Mouse (Mus musculus): ENCODE measurements around the gene Lrrc59. TPM values are rescaled to one million over a fixed set of nuclear protein-coding genes. Genes with fewer than 3 reads are reported as not detected.

The Lrrc59 gene
- total and polyA plus RNA-seq, 2 experiments from 2014 or later: 127 to 145 TPM

DNA sequence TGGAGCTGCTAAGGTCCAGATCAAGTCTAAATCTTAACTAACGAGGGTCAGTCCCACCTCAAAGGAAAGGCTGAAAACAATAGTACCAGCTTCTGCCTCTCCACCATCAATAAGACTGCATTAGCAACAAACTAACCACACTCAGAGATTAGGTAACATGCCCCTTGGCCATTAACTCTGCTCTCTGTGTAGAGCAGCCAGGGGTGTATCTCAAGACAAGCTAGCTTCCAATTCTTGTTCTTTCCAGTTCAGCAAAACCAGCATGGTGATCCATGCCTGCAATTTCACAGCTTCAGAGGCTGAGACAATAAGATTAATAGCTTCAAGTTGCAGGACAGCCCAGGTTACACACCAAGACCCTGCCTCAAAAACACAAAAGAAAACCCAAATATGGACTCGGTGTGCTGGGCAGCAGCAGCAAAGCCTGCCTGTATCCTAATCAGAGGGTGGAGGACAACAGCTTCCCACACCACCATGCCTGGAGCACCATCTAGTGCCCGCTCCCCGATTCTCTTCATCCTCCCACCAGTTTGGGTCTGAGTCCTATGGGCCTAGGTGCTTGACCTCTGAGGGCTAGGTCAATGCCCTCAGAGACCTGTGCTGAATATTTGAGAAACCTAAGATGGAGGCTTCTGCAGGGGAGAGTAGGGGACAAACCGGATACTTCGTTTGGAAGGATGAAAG, 31.0 kb upstream of the Lrrc59 start:
- Histone ChIP-seq H3K4me3 (ENCODE audit: low read depth, low read length) (no peak overlapping the region), H3K36me3 (ENCODE audit: insufficient read depth) (no peaks in the 10 kb centered on the region), H3K9me3 (ENCODE audit: low read length) (no peaks in the 10 kb centered on the region), H3K27me3 (ENCODE audit: insufficient read depth, low read length) (no peaks in the 10 kb centered on the region), H3K4me2 (ENCODE audit: low read depth) (no peak overlapping the region), H3K9ac (no peak overlapping the region), H3K27ac (ENCODE audit: low read depth, low read length) (no peak overlapping the region), H3K4me1 (ENCODE audit: insufficient read depth) (no peaks in the 10 kb centered on the region)
- 74% methylated on average over 6 of the region's 6 CpGs for WGBS
- TF ChIP-seq CTCF (IDR thresholded peaks at IDR 0.05; ENCODE audit: low read depth): peak; percentile 13; the same call in 1 of the 2 replicates
- ATAC-seq: no peak
- no peak for DNase-seq

- H3K4me2 ChIP-seq (ENCODE audit: low read depth): no peak overlapping the region
- H3K27me3 ChIP-seq (ENCODE audit: insufficient read depth, low read length): no peaks in the 10 kb centered on the region
- H3K9me3 ChIP-seq (ENCODE audit: low read length): no peaks in the 10 kb centered on the region
- 91% methylated on average over 7 of the region's 7 CpGs for WGBS
- DNase-seq: no peak
- no peak for ATAC-seq
- no peak overlapping the region for H3K9ac ChIP-seq
- H3K27ac ChIP-seq (ENCODE audit: low read depth, low read length): no peak overlapping the region
- no peak overlapping the region for H3K4me3 ChIP-seq (ENCODE audit: low read depth, low read length)
- no peaks in the 10 kb centered on the region for H3K4me1 ChIP-seq (ENCODE audit: insufficient read depth)
- TF ChIP-seq CTCF (IDR thresholded peaks at IDR 0.05; ENCODE audit: low read depth): no peak
- no peaks in the 10 kb centered on the region for H3K36me3 ChIP-seq (ENCODE audit: insufficient read depth)
Measured at GRCm38 (mm10) chr11:94600447-94600846, 29.1 kb upstream of the Lrrc59 start.

DNA sequence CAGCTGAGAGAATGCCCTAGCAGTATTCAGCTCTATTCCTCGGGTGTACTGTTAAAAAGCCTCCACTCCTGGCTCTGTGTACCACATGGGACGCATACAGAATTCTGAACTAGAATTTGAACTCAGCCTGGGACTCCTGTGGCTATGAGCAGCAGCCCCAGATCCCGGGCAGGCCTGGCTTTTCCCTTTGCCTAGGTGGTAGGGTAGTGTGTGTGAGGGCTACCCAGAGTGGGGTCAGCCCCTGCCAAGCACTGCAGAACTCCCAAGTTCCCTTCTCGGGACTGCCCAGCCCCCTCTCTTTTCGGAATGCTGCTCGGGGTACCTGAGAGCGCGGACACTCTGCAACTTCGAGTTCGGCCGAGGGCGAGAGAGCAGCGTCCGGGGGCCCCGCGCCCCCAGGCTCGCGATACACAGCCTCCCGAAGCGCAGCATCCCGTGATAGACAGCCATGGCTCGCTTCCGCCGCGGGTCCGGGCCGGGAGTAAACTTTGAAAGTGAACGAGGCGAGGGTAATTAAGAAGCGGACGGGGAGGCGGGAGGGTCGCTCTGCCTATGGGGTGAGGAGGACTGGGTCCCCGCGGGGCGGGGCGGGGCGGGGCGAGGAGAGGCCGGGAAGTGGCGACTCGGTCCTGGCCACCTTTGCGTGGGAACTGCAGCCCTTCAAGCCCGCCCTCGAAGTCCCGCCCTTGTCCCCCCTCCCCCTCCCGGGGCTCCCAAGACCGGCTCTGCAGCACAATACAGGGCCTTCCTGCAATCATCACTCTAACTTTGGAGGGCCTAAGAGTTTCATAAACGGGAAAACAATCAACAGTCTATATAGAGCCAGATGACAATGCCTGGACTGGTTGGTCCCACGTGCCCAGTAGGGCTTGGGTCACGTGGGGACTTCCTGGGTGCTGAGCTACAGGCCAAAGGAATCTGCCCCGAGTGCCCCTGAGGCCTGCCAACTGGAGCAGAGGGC, 28.0 kb upstream of the Lrrc59 start, which contains the start of gene Acsf2:
TSS of gene Acsf2 (minus strand) at position 551 of the 961 bp plus-strand sequence.
- Histone ChIP-seq H3K36me3 (ENCODE audit: insufficient read depth) (no peaks in the 10 kb centered on the region), H3K9ac (peak within 1 kb of the TSS; percentile 31; the same call in 1 of the 2 replicates), H3K9me3 (ENCODE audit: low read length) (no peaks in the 10 kb centered on the region), H3K4me2 (ENCODE audit: low read depth) (peak within 1 kb of the TSS; percentile 71), H3K4me1 (ENCODE audit: insufficient read depth) (no peaks in the 10 kb centered on the region), H3K27ac (ENCODE audit: low read depth, low read length) (no peak within 1 kb of the TSS), H3K27me3 (ENCODE audit: insufficient read depth, low read length) (no peaks in the 10 kb centered on the region), H3K4me3 (ENCODE audit: low read depth, low read length) (peak within 1 kb of the TSS; percentile 32)
- peak; percentile 76 for ATAC-seq
- peak; percentile 24 for DNase-seq
- TF ChIP-seq CTCF (IDR thresholded peaks at IDR 0.05; ENCODE audit: low read depth): no peak
- 2% methylated on average over 51 of the region's 52 CpGs for WGBS

DNA sequence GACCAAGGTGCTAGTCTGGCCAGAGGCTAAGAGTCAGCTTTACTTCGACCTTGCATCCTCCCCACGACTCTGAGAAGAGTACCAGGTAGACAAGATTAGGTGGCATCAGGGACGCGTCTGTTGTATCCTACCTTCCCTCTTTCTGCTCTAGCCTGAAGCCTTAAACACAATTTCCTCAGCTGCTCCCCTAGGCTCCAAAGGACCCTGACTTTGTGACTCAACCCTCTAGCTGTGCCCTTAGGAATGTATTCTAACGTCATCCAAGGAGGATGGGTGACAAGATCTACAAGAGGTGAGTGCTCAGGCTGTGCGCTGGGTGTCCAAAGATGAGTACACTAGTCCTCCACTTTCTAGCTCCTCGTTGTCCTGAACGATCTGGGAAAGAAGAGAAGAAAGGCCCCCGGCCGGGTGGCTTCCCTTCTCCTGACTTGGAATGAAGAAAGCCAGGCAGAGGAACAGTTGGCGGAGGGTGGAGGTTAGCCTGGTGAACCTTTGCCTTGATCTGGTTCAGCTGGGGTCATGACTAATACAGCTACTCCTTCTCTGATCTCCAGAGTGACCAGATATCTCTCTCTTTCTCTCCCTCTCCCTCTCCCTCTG, 27.1 kb upstream of the Lrrc59 start:
- DNase-seq: no peak
- Histone ChIP-seq H3K4me1 (ENCODE audit: insufficient read depth) (no peaks in the 10 kb centered on the region), H3K4me3 (ENCODE audit: low read depth, low read length) (no peak overlapping the region), H3K36me3 (ENCODE audit: insufficient read depth) (no peaks in the 10 kb centered on the region), H3K9ac (no peak overlapping the region), H3K9me3 (ENCODE audit: low read length) (no peaks in the 10 kb centered on the region), H3K27ac (ENCODE audit: low read depth, low read length) (no peak overlapping the region), H3K27me3 (ENCODE audit: insufficient read depth, low read length) (no peaks in the 10 kb centered on the region), H3K4me2 (ENCODE audit: low read depth) (no peak overlapping the region)
- no peak for ATAC-seq
- WGBS: 69% methylated on average over 11 of the region's 11 CpGs
- no peak for TF ChIP-seq CTCF (IDR thresholded peaks at IDR 0.05; ENCODE audit: low read depth)

GRCm38 (mm10) chr11:94610744-94611740, 18.5 kb upstream of the Lrrc59 start:
- no peak overlapping the region for H3K27ac ChIP-seq (ENCODE audit: low read depth, low read length)
- no peaks in the 10 kb centered on the region for H3K27me3 ChIP-seq (ENCODE audit: insufficient read depth, low read length)
- DNase-seq: no peak
- ATAC-seq: no peak
- H3K4me3 ChIP-seq (ENCODE audit: low read depth, low read length): no peak overlapping the region
- TF ChIP-seq CTCF (IDR thresholded peaks at IDR 0.05; ENCODE audit: low read depth): no peak
- H3K4me1 ChIP-seq (ENCODE audit: insufficient read depth): no peaks in the 10 kb centered on the region
- H3K4me2 ChIP-seq (ENCODE audit: low read depth): no peak overlapping the region
- no peaks in the 10 kb centered on the region for H3K9me3 ChIP-seq (ENCODE audit: low read length)
- WGBS: 61% methylated on average over 4 of the region's 4 CpGs
- H3K9ac ChIP-seq: no peak overlapping the region
- no peaks in the 10 kb centered on the region for H3K36me3 ChIP-seq (ENCODE audit: insufficient read depth)

DNA sequence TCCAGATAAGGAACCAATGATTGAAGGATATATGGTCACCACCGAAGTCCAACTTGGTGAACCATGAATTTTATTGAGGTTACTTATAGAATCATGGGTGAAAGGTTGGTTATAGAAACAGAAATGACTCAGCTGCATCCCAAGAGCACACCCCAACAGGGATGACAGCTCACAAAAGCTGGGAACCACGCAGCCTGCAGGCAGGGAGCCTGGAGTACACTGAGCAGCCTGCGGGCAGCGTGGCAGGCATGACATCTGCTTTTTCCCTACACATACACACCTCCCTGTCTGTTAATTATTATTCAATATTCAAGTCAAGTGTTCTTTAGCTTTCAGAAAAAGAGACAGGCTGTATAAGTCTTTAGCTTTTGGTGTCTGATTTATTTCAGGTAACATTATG, 15.0 kb upstream of the Lrrc59 start:
- ATAC-seq: no peak
- no peak for TF ChIP-seq CTCF (IDR thresholded peaks at IDR 0.05; ENCODE audit: low read depth)
- no peaks in the 10 kb centered on the region for H3K36me3 ChIP-seq (ENCODE audit: insufficient read depth)
- DNase-seq: no peak
- H3K27ac ChIP-seq (ENCODE audit: low read depth, low read length): no peak overlapping the region
- no peaks in the 10 kb centered on the region for H3K27me3 ChIP-seq (ENCODE audit: insufficient read depth, low read length)
- WGBS: 74% methylated on average over 4 of the region's 4 CpGs
- H3K9ac ChIP-seq: no peak overlapping the region
- H3K4me3 ChIP-seq (ENCODE audit: low read depth, low read length): no peak overlapping the region
- H3K4me1 ChIP-seq (ENCODE audit: insufficient read depth): no peaks in the 10 kb centered on the region
- H3K4me2 ChIP-seq (ENCODE audit: low read depth): no peak overlapping the region
- no peaks in the 10 kb centered on the region for H3K9me3 ChIP-seq (ENCODE audit: low read length)
